Mouse (Mus musculus) olfactory bulb, adult 2 months (tissue): Measurements from ENCODE around the gene St7. TPM values are rescaled to one million over a fixed set of nuclear protein-coding genes. Genes with fewer than 3 reads are reported as not detected.

ENCODE experiments used
- H3K27ac ChIP-seq: fragments of 200-500 bp; 2 replicates; pipeline ENCODE4 v1.5.1; 2012; ENCODE audit warnings: low read depth, low read length; ENCODE audit not compliant: insufficient read depth
- H3K4me1 ChIP-seq: fragments of 200-500 bp; 2 replicates; pipeline ENCODE4 v1.6.1; 2012; ENCODE audit warnings: low read length; ENCODE audit not compliant: control insufficient read depth, insufficient read depth
- H3K4me3 ChIP-seq: fragments of 200-500 bp; 2 replicates; pipeline ENCODE4 v1.5.1; 2012; ENCODE audit warnings: mild to moderate bottlenecking, low read depth, low read length, moderate library complexity; ENCODE audit not compliant: insufficient read depth
- CTCF ChIP-seq: fragments of 200-500 bp; IDR thresholded peaks from 2 replicates; pipeline ENCODE4 v1.5.1; 2012; ENCODE audit warnings: low read depth, mild to moderate bottlenecking, low read length, moderate library complexity; ENCODE audit not compliant: insufficient read depth
- POLR2A ChIP-seq: fragments of 200-500 bp; IDR thresholded peaks from 2 replicates; pipeline ENCODE4 v1.6.1; 2012; ENCODE audit warnings: mild to moderate bottlenecking, low read depth, low read length, moderate library complexity; ENCODE audit not compliant: insufficient read depth
- WGBS: fragments of 180-500 bp; shearing (Covaris S2); methylation state at CpG from one replicate; pipeline ENCODE4 v1.1.7; 2018; 5-methylcytosine and 5-hydroxymethylcytosine counted together
- polyA plus RNA-seq: library from polyadenylated mRNA; stranded (reverse); fragments of >200 nt; gene quantifications from 2 replicates; pipeline ENCODE4 v1.2.4, GENCODE M21; 2012; ENCODE audit warnings: low replicate concordance; ENCODE audit not compliant: missing spikeins, insufficient read depth, insufficient read length

The St7 gene
- polyA plus RNA-seq, 1 experiment = not detected

DNA sequence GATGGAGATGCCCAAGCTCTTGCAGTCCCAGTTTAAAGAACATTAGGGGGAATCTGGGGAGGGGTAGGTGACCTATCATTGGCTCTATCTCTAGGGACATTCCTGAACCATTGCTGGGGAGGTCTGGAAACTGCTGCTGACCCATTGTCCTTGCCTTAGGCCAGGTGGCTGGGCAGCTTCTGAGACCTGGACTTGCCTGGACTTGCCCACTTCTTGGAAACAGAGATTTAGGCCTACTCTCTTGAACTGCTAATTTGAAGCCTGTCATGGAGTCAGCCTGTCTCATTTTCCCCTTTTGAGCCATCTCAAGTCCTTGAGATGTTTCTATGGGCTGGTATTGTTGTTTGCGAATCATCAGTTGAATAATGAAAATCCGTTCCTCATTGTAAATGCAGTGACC is 130.9 kb downstream of the St7 start:
- TF ChIP-seq POLR2A (no peak), CTCF (no peak)
- Histone ChIP-seq H3K4me1 (no peaks in the 10 kb centered on the region), H3K27ac (no peak overlapping the region), H3K4me3 (no peak overlapping the region)
- 95% methylated on average over 2 of the region's 2 CpGs for WGBS

DNA sequence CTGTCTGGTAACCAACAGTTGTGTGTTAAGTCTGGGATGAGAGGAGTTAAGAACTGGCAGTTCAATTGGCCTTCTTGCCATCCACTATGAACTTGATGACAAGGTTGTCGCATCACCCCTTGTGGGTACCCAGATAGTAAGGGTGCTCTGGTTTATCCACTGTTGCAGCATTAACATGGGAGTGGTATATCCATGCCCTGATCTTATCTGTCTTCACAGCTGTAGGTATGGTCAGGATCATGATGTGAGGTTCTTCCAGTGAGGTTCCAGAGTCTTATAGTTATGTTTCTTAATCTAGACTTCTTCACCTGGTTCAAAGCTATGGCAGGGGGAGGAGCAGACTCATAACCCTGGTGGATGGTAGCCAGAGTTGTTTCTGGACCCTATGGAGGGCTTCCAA is 132.0 kb downstream of the St7 start:
- H3K4me3 ChIP-seq = no peak overlapping the region
- WGBS = 95% methylated on average over 1 of the region's 1 CpGs
- TF ChIP-seq CTCF = no peak
- TF ChIP-seq POLR2A = no peak

DNA sequence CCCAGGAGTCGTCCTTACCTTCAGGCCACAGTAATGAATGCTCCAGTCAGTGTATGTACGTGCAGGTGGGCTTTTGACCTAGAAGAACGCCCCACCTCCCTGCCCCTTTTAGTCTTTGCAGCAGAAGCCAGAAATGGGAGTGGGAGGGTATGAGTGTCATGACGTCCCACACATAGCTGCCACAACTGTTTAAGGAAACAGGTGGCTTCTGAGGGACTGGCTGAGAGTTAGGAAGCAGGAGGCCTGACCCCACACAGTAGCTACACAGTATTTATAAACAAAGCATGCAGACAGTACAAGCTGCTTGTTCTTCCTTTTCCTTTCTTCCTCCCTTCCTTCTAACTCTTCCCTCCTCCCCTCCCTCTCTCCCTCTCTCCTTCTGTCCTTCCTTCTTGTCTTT is 135.6 kb downstream of the St7 start:
- TF ChIP-seq POLR2A (no peak), CTCF (no peak)
- Histone ChIP-seq H3K4me1 (no peaks in the 10 kb centered on the region), H3K27ac (0 out of 2 replicates have a peak overlapping the region, but pooled peaks have one; percentile 38), H3K4me3 (no peak overlapping the region)
- WGBS = 52% methylated on average over 4 of the region's 4 CpGs

More for the DNA sequence above, 132.0 kb downstream of the St7 start:
- H3K4me1 ChIP-seq = no peaks in the 10 kb centered on the region
- H3K27ac ChIP-seq = no peak overlapping the region

DNA sequence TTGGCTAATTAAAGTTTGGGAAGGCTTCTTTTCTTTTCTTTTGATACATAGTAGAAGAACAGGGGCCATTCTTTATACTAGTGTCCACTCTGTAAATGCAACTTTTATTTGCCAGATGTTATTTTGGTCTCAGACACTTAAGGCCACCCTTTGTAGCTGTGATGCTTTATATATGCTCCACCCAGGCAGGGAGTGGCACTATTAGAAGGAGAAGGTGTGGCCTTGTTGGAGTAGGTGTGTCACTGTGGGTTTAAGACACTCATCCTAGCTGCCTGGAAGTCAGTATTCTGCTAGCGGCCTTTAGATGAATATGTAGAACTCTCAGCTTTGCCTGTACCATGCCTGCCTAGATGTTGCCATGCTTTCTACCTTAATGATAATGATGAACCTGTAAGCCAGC is 137.2 kb downstream of the St7 start:
- H3K4me1 ChIP-seq = no peaks in the 10 kb centered on the region
- WGBS = 100% methylated on average over 1 of the region's 1 CpGs
- H3K27ac ChIP-seq = no peak overlapping the region
- no peak overlapping the region for H3K4me3 ChIP-seq
- TF ChIP-seq POLR2A (no peak), CTCF (no peak)

DNA sequence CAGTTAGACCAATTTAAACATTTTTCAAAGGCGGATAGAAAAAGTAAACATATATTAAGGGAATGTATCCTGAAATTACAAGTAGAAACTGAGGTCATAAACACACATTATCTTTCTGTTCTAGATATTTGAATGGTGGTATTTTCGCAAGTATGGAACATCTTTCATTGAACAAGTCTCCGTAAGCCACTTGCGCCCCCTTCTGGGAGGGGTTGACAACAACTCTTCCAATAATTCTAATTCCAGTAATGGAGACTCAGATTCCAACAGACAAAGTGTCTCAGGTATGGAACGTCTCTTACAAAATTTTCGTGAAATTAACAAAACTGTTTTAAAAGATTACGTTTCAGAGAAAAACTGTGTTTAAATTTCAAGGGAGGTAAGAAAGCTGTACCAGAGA is 141.8 kb downstream of the St7 start:
- WGBS = 39% methylated on average over 7 of the region's 7 CpGs
- H3K4me1 ChIP-seq = no peaks in the 10 kb centered on the region
- TF ChIP-seq POLR2A (no peak), CTCF (no peak)
- no peak overlapping the region for H3K4me3 ChIP-seq
- H3K27ac ChIP-seq = no peak overlapping the region

DNA sequence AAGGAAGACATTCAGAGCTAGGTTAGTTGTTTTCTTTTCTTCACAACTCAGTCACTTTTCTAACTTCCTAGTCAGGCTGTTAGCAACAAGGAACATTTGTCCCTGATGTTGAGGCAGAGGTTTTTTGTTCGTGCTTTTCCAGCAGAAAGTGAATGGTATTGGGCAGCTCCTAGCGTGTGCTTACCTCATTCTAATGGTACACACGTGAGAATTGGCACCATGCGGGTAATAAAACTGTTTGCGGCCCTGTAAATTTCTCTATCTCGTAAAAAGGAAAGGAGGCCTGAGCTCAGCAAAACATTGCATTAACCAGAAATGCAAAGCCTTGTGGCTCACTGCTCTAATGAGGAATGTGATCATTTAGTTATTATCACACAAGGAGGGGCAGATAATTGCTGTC is 143.0 kb downstream of the St7 start:
- Histone ChIP-seq H3K4me3 (no peak overlapping the region), H3K4me1 (no peaks in the 10 kb centered on the region), H3K27ac (no peak overlapping the region)
- TF ChIP-seq POLR2A (no peak), CTCF (no peak)
- WGBS = 67% methylated on average over 6 of the region's 6 CpGs

DNA sequence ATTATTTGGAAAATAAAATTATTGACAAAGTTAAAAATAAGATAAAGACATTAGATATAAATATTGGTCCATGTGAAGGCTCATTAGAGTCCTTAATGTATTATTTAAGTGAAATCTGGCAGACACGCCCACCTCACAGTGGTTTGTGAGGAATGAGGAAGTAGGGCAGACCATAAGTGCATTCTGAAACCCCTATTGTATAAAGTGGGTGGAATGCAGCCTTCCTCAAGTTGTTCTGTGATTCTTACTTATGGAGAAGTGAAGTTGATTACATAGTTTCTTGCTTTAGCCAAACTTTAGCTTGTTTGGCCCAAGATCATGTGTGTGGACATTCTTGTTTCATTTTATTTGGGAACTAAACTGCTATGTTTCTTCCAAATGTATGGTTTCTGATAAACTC is 144.9 kb downstream of the St7 start:
- no peak overlapping the region for H3K27ac ChIP-seq
- H3K4me3 ChIP-seq = no peak overlapping the region
- H3K4me1 ChIP-seq = no peaks in the 10 kb centered on the region
- TF ChIP-seq CTCF = no peak
- TF ChIP-seq POLR2A = no peak
- 82% methylated on average over 1 of the region's 1 CpGs for WGBS

DNA sequence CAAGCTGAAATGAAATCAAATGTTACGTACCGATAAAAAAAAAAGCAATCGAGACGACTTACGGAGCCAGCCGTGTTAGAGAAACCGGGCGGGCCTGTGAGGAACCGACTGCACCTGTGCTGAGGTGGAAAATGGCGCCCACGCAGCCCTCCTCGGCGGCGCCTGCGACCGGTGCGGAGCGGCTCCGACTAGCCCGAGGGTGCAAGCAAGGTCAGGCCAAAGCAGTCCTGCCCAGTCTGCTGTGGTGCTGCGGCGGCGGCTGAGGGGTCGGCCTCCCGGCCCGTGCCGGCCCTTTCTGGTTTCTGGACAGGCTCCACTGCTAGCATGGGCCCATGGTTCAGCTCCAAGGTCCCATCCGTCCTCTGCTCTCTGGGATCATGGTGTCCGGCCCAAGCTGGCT is 147.7 kb downstream of the St7 start:
- no peak for TF ChIP-seq CTCF
- no peak for TF ChIP-seq POLR2A
- H3K4me1 ChIP-seq = no peaks in the 10 kb centered on the region
- 87% methylated on average over 29 of the region's 29 CpGs for WGBS
- no peak overlapping the region for H3K27ac ChIP-seq
- H3K4me3 ChIP-seq = no peak overlapping the region

DNA sequence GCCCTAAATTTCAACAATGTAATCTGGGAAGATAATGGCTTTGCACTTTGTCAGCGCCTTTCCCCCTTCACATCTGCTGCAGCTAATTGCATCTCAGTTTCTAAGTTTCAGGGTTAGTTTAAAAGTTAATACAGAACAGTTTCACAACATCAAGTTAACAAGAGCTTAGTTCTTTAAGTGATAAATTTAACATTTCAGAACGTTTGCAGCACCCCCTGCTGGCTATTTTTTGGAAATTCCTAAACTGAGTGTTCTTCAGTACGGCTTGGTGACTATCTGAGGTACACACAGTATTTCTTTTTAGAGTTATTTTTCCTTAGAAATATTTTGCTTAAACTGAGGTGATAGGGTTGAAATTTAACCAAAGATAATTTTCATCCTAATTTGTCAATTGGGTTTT is 150.0 kb downstream of the St7 start:
- WGBS = 27% methylated on average over 3 of the region's 3 CpGs
- Histone ChIP-seq H3K4me1 (no peaks in the 10 kb centered on the region), H3K4me3 (no peak overlapping the region), H3K27ac (no peak overlapping the region)
- TF ChIP-seq CTCF (no peak), POLR2A (no peak)

DNA sequence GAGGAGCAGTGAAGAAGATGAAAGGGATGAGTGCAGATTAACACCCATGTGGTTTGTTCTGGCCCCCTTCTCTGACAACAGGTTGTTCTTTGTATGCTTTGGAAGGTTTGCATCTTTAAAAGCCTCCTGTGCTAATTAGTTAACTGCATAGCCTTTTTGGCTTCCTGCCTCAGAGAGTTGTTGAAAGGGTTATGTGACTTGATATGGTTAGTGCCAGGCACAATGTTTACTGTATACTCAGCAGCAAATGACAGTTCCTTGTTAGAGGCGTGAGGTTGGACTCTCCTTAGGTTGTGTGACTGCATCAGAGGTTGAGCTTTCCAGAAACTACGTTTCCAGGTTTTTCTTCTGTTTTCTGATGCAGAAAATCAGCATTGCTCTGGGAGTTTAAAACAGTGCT is 158.6 kb downstream of the St7 start:
- no peaks in the 10 kb centered on the region for H3K4me1 ChIP-seq
- 49% methylated on average over 2 of the region's 2 CpGs for WGBS
- no peak overlapping the region for H3K27ac ChIP-seq
- H3K4me3 ChIP-seq = no peak overlapping the region
- no peak for TF ChIP-seq POLR2A
- no peak for TF ChIP-seq CTCF
